Mouse (Mus musculus) retina, postnatal 1 day (tissue): Measurements from ENCODE around the gene Tmem97.
"Not testable (repeated sequence)": the region's sequence is repeated elsewhere in the genome, so short reads cannot be mapped to it uniquely, and the experiment has no call there.

Experiments used
- DNase-seq: peaks from one replicate; pipeline ENCODE4 v3.0.0-alpha.2; 2012

Gene Tmem97

GRCm38 (mm10) chr11:78547718-78548460, 2.7 kb downstream of the Tmem97 start:
- DNase-seq: no peak

- no peak for DNase-seq
Observed at GRCm38 (mm10) chr11:78545181-78545580, 5.4 kb downstream of the Tmem97 start.

GRCm38 (mm10) chr11:78544449-78545111, 6.0 kb downstream of the Tmem97 start:
- no peak for DNase-seq

- no peak for DNase-seq
Observed at GRCm38 (mm10) chr11:78540358-78540757, 10.2 kb downstream of the Tmem97 start.

GRCm38 (mm10) chr11:78536690-78537084, 13.9 kb downstream of the Tmem97 start:
- no peak for DNase-seq

GRCm38 (mm10) chr11:78536080-78536689, 14.4 kb downstream of the Tmem97 start, which contains the start of the genes Tnfaip1 and Ift20:
Gene Tnfaip1, minus strand, starts transcription at chr11:78536332.
Gene Ift20, plus strand, starts transcription at chr11:78536361.
- peak; percentile 100 for DNase-seq

GRCm38 (mm10) chr11:78535376-78536079, 15.0 kb downstream of the Tmem97 start:
- DNase-seq: peak; percentile 50

- DNase-seq: no peak
Observed at GRCm38 (mm10) chr11:78534516-78534915, 16.1 kb downstream of the Tmem97 start.

GRCm38 (mm10) chr11:78531515-78531914, 19.1 kb downstream of the Tmem97 start:
- DNase-seq: not testable (repeated sequence)

GRCm38 (mm10) chr11:78531046-78531445, 19.5 kb downstream of the Tmem97 start:
- DNase-seq: no peak

GRCm38 (mm10) chr11:78530001-78530400, 20.6 kb downstream of the Tmem97 start:
- DNase-seq: no peak

GRCm38 (mm10) chr11:78528714-78529113, 21.9 kb downstream of the Tmem97 start:
- DNase-seq: no peak

- DNase-seq: no peak
Observed at GRCm38 (mm10) chr11:78524838-78525237, 25.7 kb downstream of the Tmem97 start.

- DNase-seq: no peak
Observed at GRCm38 (mm10) chr11:78523241-78523955, 27.2 kb downstream of the Tmem97 start.

GRCm38 (mm10) chr11:78522481-78522997, 28.0 kb downstream of the Tmem97 start:
- peak; percentile 36 for DNase-seq

GRCm38 (mm10) chr11:78521880-78522279, 28.7 kb downstream of the Tmem97 start:
- no peak for DNase-seq

- no peak for DNase-seq
Observed at GRCm38 (mm10) chr11:78518931-78519330, 31.6 kb downstream of the Tmem97 start.

GRCm38 (mm10) chr11:78515549-78516325, 34.8 kb downstream of the Tmem97 start:
- DNase-seq: no peak

GRCm38 (mm10) chr11:78513106-78513790, 37.3 kb downstream of the Tmem97 start:
- no peak for DNase-seq
